Mouse (Mus musculus) thymus, adult 2 months (tissue): ENCODE data around the gene Arhgap19. TPM values are rescaled to one million over a fixed set of nuclear protein-coding genes. Genes with fewer than 3 reads are reported as not detected.
A peak's percentile ranks its signal among the peaks of the same experiment; 100 is the strongest.

Experiments
- DNase-seq: peaks from one replicate; pipeline ENCODE4 v3.0.0; 2021
- H3K27ac ChIP-seq: fragments of 200-500 bp; 2 replicates; pipeline ENCODE4 v1.5.1; 2012; ENCODE audit warnings: low read length, control low read depth; ENCODE audit not compliant: control insufficient read depth, insufficient read depth
- H3K27me3 ChIP-seq: fragments of 200-500 bp; 2 replicates; pipeline ENCODE4 v1.6.1; 2012; ENCODE audit warnings: mild to moderate bottlenecking, low read length, moderate library complexity, mixed read lengths; ENCODE audit not compliant: control insufficient read depth, insufficient read depth
- H3K36me3 ChIP-seq: fragments of 200-500 bp; 2 replicates; pipeline ENCODE4 v1.6.1; 2012; ENCODE audit warnings: mild to moderate bottlenecking, low read length, moderate library complexity; ENCODE audit not compliant: control insufficient read depth, insufficient read depth
- H3K4me1 ChIP-seq: fragments of 200-500 bp; replicated peaks from 2 replicates; pipeline ENCODE4 v1.6.1; 2012; ENCODE audit warnings: low read length; ENCODE audit not compliant: control insufficient read depth, insufficient read depth
- H3K4me3 ChIP-seq: fragments of 200-500 bp; 2 replicates; pipeline ENCODE4 v1.5.1; 2012; ENCODE audit warnings: mild to moderate bottlenecking, low read length, control low read depth, moderate library complexity; ENCODE audit not compliant: control insufficient read depth, insufficient read depth
- CTCF ChIP-seq: fragments of 200-500 bp; IDR thresholded peaks from 2 replicates; pipeline ENCODE4 v1.5.1; 2012; ENCODE audit warnings: mild to moderate bottlenecking, control low read depth, low read length, moderate library complexity, borderline replicate concordance; ENCODE audit not compliant: control insufficient read depth, poor library complexity, insufficient read depth; ENCODE audit errors: extremely low read depth
- POLR2A ChIP-seq: fragments of 200-500 bp; IDR thresholded peaks from 2 replicates; pipeline ENCODE4 v1.6.1; 2012; ENCODE audit warnings: mild to moderate bottlenecking, low read length, control low read depth, moderate library complexity; ENCODE audit not compliant: control insufficient read depth, poor library complexity, insufficient read depth; ENCODE audit errors: extremely low read depth
- WGBS: fragments of 180-500 bp; shearing (Covaris S2); methylation state at CpG from one replicate; pipeline ENCODE4 v1.1.7; 2018; 5-methylcytosine and 5-hydroxymethylcytosine counted together
- polyA plus RNA-seq: library from polyadenylated mRNA; depleted of rRNA; stranded (reverse); fragments of >200 nt; gene quantifications from 2 replicates; pipeline ENCODE4 v1.2.3, GENCODE M21; 2012

Gene Arhgap19
- polyA plus RNA-seq, 1 experiment = 18.8 TPM

DNA sequence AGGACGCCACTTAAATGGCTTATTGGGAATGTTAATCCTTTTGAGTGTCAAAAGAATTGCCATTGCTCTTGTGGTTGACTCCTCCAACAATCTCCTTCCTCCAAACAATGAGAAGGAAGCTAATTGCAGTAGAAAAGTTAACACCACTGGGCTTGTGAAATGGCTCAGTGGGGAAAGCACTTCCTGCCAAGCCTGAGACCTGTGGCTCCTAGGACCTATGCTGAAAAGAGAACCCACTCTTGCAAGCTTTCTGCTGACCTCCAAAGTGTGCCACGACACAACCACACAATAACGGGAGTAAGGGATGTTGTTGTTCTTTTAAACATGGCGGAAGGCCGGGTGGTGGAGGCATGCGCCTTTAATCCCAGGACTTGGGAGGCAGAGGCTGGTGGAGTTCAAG, 4.3 kb downstream of the Arhgap19 start:
- WGBS = 83% methylated on average over 6 of the region's 6 CpGs
- H3K4me1 ChIP-seq = peaks cover 2% of the 10 kb centered on the region
- H3K27me3 ChIP-seq = no peaks in the 10 kb centered on the region
- H3K36me3 ChIP-seq = no peaks in the 10 kb centered on the region
- TF ChIP-seq CTCF = no peak
- H3K27ac ChIP-seq = no peak overlapping the region
- no peak for DNase-seq
- H3K4me3 ChIP-seq = no peak overlapping the region

DNA sequence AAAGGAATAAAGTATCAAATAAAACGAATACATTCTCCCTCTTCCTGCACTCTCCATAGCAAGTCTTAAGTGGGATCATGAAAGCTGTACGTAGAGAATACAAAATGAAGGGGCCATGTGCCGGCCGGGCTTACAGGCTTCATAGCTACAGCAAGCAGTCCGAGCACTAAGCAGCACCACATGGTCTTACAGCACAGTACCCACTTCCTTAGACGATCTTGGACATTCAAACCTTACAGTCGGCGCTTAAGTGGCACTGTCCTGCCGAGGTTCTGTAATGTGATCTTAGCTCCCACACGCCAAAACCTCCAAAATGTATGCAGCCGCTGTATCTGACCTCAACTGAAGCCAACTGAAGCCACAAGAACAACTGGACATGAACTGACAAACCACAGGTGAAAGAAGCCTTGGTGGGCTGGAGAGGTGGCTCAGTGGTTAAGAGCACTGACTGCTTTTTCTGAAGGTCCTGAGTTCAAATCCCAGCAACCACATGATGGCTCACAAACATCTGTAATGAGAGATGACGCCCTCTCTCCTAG, 5.0 kb downstream of the Arhgap19 start:
- 0 out of 2 replicates have a peak overlapping the region, but pooled peaks have one; percentile 20 for H3K27ac ChIP-seq
- H3K4me1 ChIP-seq = peaks cover 2% of the 10 kb centered on the region
- DNase-seq = no peak
- H3K27me3 ChIP-seq = no peaks in the 10 kb centered on the region
- WGBS = 51% methylated on average over 12 of the region's 12 CpGs
- no peak for TF ChIP-seq POLR2A
- no peak for TF ChIP-seq CTCF
- no peaks in the 10 kb centered on the region for H3K36me3 ChIP-seq
- no peak overlapping the region for H3K4me3 ChIP-seq

DNA sequence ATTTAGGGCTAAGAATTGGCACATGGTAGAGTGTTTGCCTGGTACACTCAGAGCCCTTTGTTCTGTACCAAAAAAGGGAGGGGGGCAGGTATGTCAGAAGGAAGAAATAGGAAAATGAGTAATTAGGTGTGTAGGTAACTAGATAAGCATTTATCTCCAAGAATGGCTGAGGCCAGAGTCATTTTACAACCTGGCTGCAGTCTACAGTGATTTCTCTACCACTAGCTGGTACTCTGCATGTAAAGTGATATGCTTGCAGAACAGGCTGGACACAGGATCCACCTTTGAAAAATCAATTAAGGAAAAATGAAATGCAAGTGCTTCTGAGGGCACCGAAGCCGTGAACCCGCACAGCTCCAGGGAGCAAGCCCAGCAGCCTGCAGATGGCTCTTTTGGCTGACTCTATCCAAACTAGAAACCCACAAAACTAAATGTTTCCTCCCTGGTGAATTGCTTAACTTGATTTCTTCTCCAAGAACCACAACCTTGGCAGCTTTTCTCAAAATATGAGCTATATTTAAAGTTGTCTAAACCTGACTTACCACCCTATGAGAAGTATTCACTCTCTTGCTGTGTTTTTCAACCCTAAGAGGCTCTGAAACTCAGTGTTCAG, 5.6 kb downstream of the Arhgap19 start:
- Histone ChIP-seq H3K36me3 (no peaks in the 10 kb centered on the region), H3K4me3 (no peak overlapping the region), H3K27me3 (no peaks in the 10 kb centered on the region), H3K4me1 (peaks cover 2% of the 10 kb centered on the region), H3K27ac (no peak overlapping the region)
- DNase-seq = no peak
- TF ChIP-seq CTCF (no peak), POLR2A (no peak)
- WGBS = 42% methylated on average over 3 of the region's 3 CpGs

DNA sequence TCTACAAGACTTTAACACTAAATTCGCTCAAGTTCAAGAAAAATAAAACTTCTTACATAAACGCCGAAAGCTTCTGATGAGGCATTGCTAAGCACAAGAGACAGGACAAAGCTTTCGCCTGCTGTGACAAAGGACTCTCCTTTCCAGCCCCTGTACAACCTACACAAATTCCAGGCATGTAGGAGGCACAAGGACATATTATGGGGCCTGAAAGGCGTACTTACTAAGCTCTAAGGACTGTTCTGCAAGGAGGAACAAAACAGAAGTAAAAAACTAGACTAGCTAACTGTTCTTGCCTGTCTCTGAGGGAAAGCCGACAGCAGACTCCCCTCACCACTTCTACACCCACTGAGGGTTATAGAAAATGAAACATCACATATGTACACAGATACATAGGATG, 6.9 kb downstream of the Arhgap19 start:
- TF ChIP-seq POLR2A (no peak), CTCF (no peak)
- DNase-seq = no peak
- WGBS = 98% methylated on average over 6 of the region's 6 CpGs
- Histone ChIP-seq H3K27ac (no peak overlapping the region), H3K36me3 (peaks cover 4% of the 10 kb centered on the region; the same call in 1 of the 2 replicates), H3K4me3 (no peak overlapping the region), H3K27me3 (no peaks in the 10 kb centered on the region), H3K4me1 (peaks cover 1% of the 10 kb centered on the region; the same call in 1 of the 2 replicates)

DNA sequence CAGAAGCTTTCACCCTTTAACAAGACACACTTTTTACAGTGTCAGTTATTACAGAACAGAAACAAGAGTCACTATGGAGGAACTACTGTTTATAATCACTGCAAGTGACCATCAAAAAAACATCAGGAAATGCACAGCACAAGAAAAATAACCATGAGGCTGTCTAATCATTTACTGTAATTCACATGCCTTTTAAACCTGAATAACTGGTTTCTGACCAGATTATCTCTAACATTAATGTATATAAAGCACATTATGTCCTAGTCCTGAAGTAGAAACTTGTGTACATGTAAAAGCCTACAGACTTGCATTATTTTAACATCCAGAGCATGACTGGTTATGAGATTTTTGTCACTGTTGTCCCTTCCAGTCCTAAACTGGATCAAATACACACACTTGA, 7.8 kb downstream of the Arhgap19 start:
- H3K36me3 ChIP-seq = peaks cover 7% of the 10 kb centered on the region; the same call in 1 of the 2 replicates
- no peaks in the 10 kb centered on the region for H3K27me3 ChIP-seq
- no peak for DNase-seq
- no peak overlapping the region for H3K4me3 ChIP-seq
- H3K4me1 ChIP-seq = no peaks in the 10 kb centered on the region; the same call in 1 of the 2 replicates
- TF ChIP-seq POLR2A (no peak), CTCF (no peak)
- H3K27ac ChIP-seq = no peak overlapping the region

DNA sequence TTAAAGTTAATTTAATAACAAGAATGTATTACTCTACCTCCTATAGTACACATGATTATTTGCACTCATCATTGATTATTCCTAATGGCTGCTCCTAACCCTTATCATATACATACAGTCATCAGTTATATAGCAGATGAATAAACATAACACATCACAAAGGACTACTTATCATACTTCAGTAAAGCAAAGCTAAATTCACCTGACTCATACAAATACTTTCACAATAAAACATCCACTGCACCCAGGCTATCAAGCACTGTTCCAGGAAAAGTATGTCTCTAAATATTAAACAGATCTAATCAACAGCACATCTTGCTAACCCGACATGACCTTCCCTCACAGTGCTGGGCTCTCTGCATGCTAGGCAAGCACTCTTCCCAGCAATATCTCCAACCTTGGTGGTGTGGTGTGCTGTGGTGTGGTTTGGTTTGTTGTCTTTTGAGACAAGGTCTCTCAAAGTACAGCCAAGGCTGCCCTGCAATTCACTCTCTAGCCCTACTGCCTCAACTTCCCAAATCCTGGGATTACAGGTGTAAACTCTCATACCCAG, 8.8 kb downstream of the Arhgap19 start:
- H3K4me3 ChIP-seq = no peak overlapping the region
- no peaks in the 10 kb centered on the region for H3K27me3 ChIP-seq
- 89% methylated on average over 1 of the region's 1 CpGs for WGBS
- no peak for TF ChIP-seq CTCF
- DNase-seq = no peak
- no peak overlapping the region for H3K27ac ChIP-seq
- H3K36me3 ChIP-seq = peaks cover 7% of the 10 kb centered on the region; the same call in 1 of the 2 replicates
- no peaks in the 10 kb centered on the region; the same call in 1 of the 2 replicates for H3K4me1 ChIP-seq
